Mouse (Mus musculus) hindbrain, postnatal 0 days (tissue): ENCODE measurements around the gene Adap2. TPM values are rescaled to one million over a fixed set of nuclear protein-coding genes. Genes with fewer than 3 reads are reported as not detected.

Source experiments
- ATAC-seq: fragments of 200-750 bp; cut with Nextera tagmentation; 2 replicates; pipeline ENCODE4 v1.8.0; 2017; ENCODE audit warnings: mild to moderate bottlenecking, moderate TSS enrichment, moderate library complexity
- DNase-seq: peaks from one replicate; pipeline ENCODE4 v3.0.0-alpha.2; 2015; ENCODE audit warnings: low spot score
- H3K27ac ChIP-seq: fragments of 300-500 bp; sonication (generic); 2 replicates; pipeline ENCODE4 v1.5.1; 2014; ENCODE audit warnings: mild to moderate bottlenecking
- H3K27me3 ChIP-seq: fragments of 300-500 bp; sonication (generic); 2 replicates; pipeline ENCODE4 v1.6.1; 2014; ENCODE audit warnings: low read length, mixed read lengths; ENCODE audit not compliant: insufficient read depth
- H3K36me3 ChIP-seq: fragments of 300-500 bp; sonication (generic); 2 replicates; pipeline ENCODE4 v1.6.1; 2014; ENCODE audit warnings: low read length, mixed read lengths; ENCODE audit not compliant: insufficient read depth
- H3K4me1 ChIP-seq: fragments of 300-500 bp; sonication (generic); 2 replicates; pipeline ENCODE4 v1.6.1; 2014; ENCODE audit warnings: antibody characterized with exemption, low read length, mixed read lengths; ENCODE audit not compliant: insufficient read depth
- H3K4me2 ChIP-seq: fragments of 300-500 bp; sonication (generic); 2 replicates; pipeline ENCODE4 v1.6.1; 2014; ENCODE audit warnings: low read depth, mild to moderate bottlenecking, low read length, moderate library complexity, mixed read lengths
- H3K4me3 ChIP-seq: fragments of 300-500 bp; sonication (generic); 2 replicates; pipeline ENCODE4 v1.5.1; 2014; ENCODE audit warnings: low read length
- H3K9ac ChIP-seq: fragments of 300-500 bp; sonication (generic); replicated peaks from 2 replicates; pipeline ENCODE4 v1.6.1; 2014; ENCODE audit warnings: mild to moderate bottlenecking, low read length, moderate library complexity, mixed read lengths
- H3K9me3 ChIP-seq: fragments of 300-500 bp; sonication (generic); 2 replicates; pipeline ENCODE4 v1.6.1; 2016; ENCODE audit warnings: low read length, mixed read lengths
- CTCF ChIP-seq: IDR thresholded peaks from 2 replicates; pipeline ENCODE4 v1.5.1; 2016; ENCODE audit warnings: antibody characterized with exemption, control low read depth, low read depth
- WGBS: fragments of 180-500 bp; shearing (Covaris S2); extraction: QIAGEN DNeasy Blood & Tissue Kit; methylation state at CpG from one replicate; pipeline ENCODE4 v1.1.7; 2014; 5-methylcytosine and 5-hydroxymethylcytosine counted together
- polyA plus RNA-seq: library from polyadenylated mRNA; unstranded; fragments of >200 nt; fragmentation: Nextera tagmentation; extraction: Ambion mirVana; gene quantifications from 2 replicates; pipeline ENCODE4 v1.2.1, GENCODE M21; 2015
- total RNA-seq: library from RNA; depleted of rRNA; stranded (reverse); fragments of >200 nt; gene quantifications from 2 replicates; pipeline ENCODE4 v1.2.3, GENCODE M21; 2014

Gene Adap2
- total and polyA plus RNA-seq, 2 experiments from 2014 or later = 4.1 to 4.9 TPM

DNA sequence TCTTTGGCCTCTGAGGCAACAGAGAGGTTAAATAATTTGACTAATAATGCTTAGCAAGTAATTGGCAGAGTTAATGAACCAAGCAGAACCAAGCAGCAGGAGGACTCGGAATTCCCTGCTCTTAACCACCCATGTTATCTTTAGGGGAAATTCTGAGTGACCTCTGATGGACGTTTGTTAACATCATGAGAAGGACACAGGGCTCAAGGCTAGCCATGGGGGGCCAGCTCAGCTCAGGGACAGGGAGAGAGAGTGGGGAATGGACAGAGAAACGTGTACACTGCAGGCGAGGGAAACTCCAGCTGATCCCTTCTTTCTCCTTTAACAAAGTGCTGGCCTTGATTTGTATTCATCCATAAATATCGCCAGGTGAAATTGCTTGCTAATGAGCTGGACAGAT, 51.0 kb downstream of the Adap2 start:
- no peak overlapping the region for H3K4me3 ChIP-seq
- H3K27me3 ChIP-seq = no peaks in the 10 kb centered on the region
- H3K4me2 ChIP-seq = no peak overlapping the region
- H3K9me3 ChIP-seq = no peaks in the 10 kb centered on the region
- ATAC-seq = no peak
- H3K36me3 ChIP-seq = no peaks in the 10 kb centered on the region
- no peak for DNase-seq
- 0 out of 2 replicates have a peak, but pooled peaks cover under 1% of the 10 kb centered on the region for H3K4me1 ChIP-seq
- TF ChIP-seq CTCF = no peak
- no peak overlapping the region for H3K27ac ChIP-seq
- no peak overlapping the region for H3K9ac ChIP-seq
- WGBS = 47% methylated on average over 5 of the region's 5 CpGs

DNA sequence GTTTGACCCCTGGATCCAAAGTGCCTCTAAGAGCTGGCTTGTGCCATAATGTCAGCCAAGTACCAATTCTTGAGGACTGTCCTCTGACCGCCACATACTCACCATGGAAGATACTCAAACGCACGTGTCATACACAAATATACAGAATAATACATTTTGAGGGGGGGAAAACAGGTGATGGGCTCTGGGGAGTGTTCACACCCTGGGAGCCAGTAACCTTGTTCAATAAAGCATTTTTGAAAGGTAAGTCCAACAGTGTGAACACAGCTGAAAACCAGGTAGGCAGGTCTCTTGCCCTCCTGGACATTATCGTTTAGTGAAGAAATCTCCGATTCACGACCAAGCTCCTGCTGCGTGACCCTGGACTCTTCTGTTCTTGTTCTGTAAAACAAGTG, 54.6 kb downstream of the Adap2 start:
- Histone ChIP-seq H3K36me3 (no peaks in the 10 kb centered on the region), H3K9me3 (no peaks in the 10 kb centered on the region), H3K27ac (no peak overlapping the region), H3K4me3 (no peak overlapping the region), H3K27me3 (no peaks in the 10 kb centered on the region), H3K4me1 (peaks cover 4% of the 10 kb centered on the region; the same call in 1 of the 2 replicates), H3K9ac (no peak overlapping the region), H3K4me2 (0 out of 2 replicates have a peak overlapping the region, but pooled peaks have one; percentile 0)
- no peak for TF ChIP-seq CTCF
- 38% methylated on average over 7 of the region's 7 CpGs for WGBS
- DNase-seq (no peak), ATAC-seq (peak; percentile 46)

DNA sequence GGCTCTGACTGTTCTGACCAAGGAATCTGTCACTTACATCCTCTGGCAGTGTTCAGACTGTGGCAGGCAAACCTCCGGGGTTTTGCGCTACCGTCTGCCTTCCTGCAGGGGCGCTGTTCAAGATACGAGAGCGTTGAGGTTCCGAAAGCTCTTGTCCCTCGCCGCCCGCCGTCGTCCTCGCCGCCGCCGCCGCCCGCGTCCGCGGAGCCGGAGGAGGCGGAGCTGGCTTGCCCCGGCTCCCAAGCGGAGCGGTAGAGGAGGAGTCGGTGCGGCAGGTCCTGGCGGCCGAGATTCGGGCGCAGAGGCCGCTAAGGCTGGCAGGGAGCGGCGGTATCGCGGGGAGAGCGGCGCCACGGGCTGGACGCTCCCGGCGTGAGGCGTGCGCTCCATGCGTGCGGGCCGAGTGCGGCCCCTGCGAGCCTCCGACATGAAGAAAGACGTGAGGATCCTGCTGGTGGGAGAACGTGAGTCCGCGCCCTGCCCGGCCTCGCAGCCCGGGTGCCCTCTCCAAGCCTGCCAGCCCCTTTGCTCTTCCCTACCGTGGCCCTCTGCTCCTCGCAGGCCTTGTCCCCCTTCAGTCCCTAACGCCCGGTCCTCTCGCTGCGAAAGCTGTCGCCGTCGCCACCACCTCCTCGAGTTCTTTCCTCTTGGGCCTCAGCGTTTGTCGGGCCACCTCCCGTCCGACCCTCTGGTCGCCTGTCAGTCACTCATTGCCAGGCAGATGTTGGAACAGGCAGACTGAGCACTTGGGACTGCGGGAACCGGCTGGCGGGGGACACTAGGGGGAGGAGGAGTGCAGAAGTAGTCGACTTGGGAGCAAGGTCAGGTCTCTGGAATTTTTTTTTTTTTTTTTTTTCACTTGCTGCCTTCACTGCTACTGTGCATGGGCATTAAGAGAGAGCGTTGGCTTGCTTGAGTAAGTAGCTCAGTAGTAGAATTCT, 55.2 kb downstream of the Adap2 start, which contains the start of gene Rhot1:
Rhot1 (plus strand) TSS at position 160 of the 941 bp plus-strand sequence.
- H3K4me2 ChIP-seq = peak within 1 kb of the TSS; percentile 60
- ATAC-seq (peak; percentile 97), DNase-seq (peak; percentile 97)

DNA sequence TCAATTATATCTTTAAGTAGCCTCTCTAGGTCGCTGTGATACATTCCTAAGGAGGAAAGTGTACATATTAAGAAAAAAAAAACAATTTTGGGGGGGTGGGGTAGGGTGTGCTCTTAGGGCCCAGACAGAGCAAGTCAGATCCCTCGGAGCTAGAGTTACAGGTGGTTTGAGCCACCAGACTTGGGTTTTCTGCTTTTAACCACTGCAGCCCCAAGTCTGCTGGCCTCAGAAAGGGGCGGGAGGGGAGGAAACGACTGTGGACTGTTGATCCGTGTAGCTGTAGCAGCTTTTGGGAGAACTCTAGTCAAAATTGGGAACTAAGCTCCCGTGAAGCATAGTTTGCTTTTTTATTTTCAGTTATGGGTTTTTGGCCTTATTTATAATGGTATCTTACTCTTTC, 56.4 kb downstream of the Adap2 start:
- Histone ChIP-seq H3K27me3 (no peaks in the 10 kb centered on the region), H3K9me3 (no peaks in the 10 kb centered on the region), H3K4me1 (peaks cover 4% of the 10 kb centered on the region; the same call in 1 of the 2 replicates), H3K27ac (no peak overlapping the region), H3K36me3 (no peaks in the 10 kb centered on the region), H3K4me3 (peak overlapping the region; percentile 67), H3K4me2 (peak overlapping the region; percentile 60), H3K9ac (peak overlapping the region; percentile 84; the same call in 1 of the 2 replicates)
- no peak for TF ChIP-seq CTCF
- 56% methylated on average over 6 of the region's 6 CpGs for WGBS
- DNase-seq (no peak), ATAC-seq (no peak)

More for the DNA sequence above, 55.2 kb downstream of the Adap2 start, which contains the start of gene Rhot1:
- Histone ChIP-seq H3K36me3 (no peaks in the 10 kb centered on the region), H3K9ac (peak within 1 kb of the TSS; percentile 84), H3K27ac (peak within 1 kb of the TSS; percentile 91), H3K9me3 (no peaks in the 10 kb centered on the region), H3K4me3 (peak within 1 kb of the TSS; percentile 67), H3K4me1 (peaks cover 4% of the 10 kb centered on the region; the same call in 1 of the 2 replicates), H3K27me3 (no peaks in the 10 kb centered on the region)
- TF ChIP-seq CTCF = peak; percentile 87
- WGBS = under 1% methylated on average over 76 of the region's 78 CpGs

DNA sequence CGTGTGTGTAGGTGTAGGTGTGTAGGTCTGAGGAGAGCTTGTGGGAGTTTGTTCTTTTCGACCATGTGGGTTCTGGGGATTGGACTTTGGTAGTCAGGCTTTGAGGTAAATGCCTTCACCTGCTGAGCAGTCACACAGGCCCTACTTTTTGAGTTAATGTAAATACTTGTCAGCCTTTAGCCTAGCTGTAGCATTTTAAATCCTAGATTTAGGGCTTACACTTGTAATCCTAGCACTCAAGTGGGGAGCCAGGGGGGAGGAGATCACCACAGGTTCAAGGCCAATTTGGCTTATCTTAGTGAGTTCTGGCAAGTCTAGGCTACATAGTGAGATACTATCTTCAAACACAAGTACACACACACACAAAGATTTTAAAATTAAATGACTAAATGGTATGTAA, 58.4 kb downstream of the Adap2 start:
- no peaks in the 10 kb centered on the region for H3K36me3 ChIP-seq
- no peak overlapping the region for H3K9ac ChIP-seq
- no peak overlapping the region for H3K4me2 ChIP-seq
- ATAC-seq = no peak
- DNase-seq = no peak
- no peak overlapping the region for H3K4me3 ChIP-seq
- peaks cover 4% of the 10 kb centered on the region; the same call in 1 of the 2 replicates for H3K4me1 ChIP-seq
- TF ChIP-seq CTCF = no peak
- H3K9me3 ChIP-seq = no peaks in the 10 kb centered on the region
- WGBS = 95% methylated on average over 2 of the region's 2 CpGs
- no peak overlapping the region for H3K27ac ChIP-seq
- no peaks in the 10 kb centered on the region for H3K27me3 ChIP-seq

DNA sequence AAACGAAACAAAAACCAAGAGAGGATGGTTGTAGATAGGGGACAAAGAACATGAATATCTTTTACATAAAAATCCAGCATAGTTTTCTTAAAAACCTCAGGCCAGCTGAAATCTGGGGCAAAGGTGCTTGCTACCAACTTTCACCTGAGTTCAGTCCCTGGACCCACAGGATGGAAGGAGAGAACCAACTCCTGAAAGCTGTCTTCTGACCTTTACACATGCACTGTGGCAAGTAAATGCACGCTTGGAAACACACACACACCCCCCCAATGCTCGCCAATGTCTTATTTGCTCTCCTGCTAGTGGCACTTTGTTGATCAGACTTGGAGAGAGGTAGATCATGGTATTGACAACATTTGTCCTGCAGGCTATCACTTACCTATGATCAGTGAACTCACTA, 61.4 kb downstream of the Adap2 start:
- Histone ChIP-seq H3K36me3 (no peaks in the 10 kb centered on the region), H3K4me1 (no peaks in the 10 kb centered on the region), H3K9ac (no peak overlapping the region), H3K9me3 (no peaks in the 10 kb centered on the region), H3K4me3 (no peak overlapping the region), H3K4me2 (no peak overlapping the region), H3K27me3 (no peaks in the 10 kb centered on the region), H3K27ac (no peak overlapping the region)
- WGBS = 90% methylated on average over 3 of the region's 3 CpGs
- DNase-seq (no peak), ATAC-seq (no peak)
- TF ChIP-seq CTCF = no peak
